ENCODE assay signal across 10 mouse cellular contexts in the genomic region with DNA sequence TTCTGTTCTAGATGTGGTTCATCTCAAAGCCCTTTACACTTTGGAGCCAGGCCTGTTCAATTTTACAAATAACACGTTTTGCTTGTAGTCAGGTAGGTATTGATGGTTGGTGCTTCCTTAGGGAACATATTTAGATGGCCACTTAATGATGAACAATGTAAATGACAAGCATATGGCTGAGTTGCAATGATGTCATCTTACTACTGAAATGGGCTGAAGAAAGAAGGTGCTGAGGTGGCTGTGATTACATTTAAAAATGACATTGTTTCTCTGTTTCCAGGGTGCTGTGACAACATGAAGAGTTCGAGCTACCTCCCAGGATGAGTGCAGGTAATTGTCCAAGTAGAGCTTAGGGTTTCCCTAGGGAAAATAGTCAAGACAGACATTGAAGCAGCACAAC. TPM values are rescaled to one million over a fixed set of nuclear protein-coding genes. Genes with fewer than 3 reads are reported as not detected.
DNase-seq lines count a peak whose midpoint lies in the region; ATAC-seq and TF ChIP-seq lines count a peak whose summit lies in the region.
"Had no signal": no experiment of that assay in that cellular context is flagged by ENCODE, and none has a peak within 500 bp of the region (broad histone marks: within the 10 kb centered on the region; RNA-seq: fewer than 3 reads in every experiment).

No protein-coding gene starts in this region.

- no peaks in the 10 kb centered on the region; the same call in none of the 2 replicates for H3K4me1 ChIP-seq in lung, adult 2 months (ENCODE audit: control insufficient read depth, insufficient read depth, low read length)
- H3K4me1 ChIP-seq in embryonic facial prominence, embryonic 13.5 days = peaks cover 36% of the 10 kb centered on the region
- H3K4me1 ChIP-seq in intestine, postnatal 0 days (replicated peaks; ENCODE audit: control insufficient read depth, insufficient read depth, low read length) = no peaks in the 10 kb centered on the region
- H3K4me1 ChIP-seq in neural tube, embryonic 14.5 days (ENCODE audit: control insufficient read depth, insufficient read depth, low read length) = peaks cover 27% of the 10 kb centered on the region

- H3K27ac ChIP-seq in embryonic facial prominence, embryonic 13.5 days = peak overlapping the region; percentile 92; the same call in 1 of the 2 replicates
- peak overlapping the region; percentile 86; the same call in 1 of the 2 replicates for H3K27ac ChIP-seq in intestine, postnatal 0 days (ENCODE audit: low read depth, low read length)
- no peak overlapping the region for H3K27ac ChIP-seq in neural tube, embryonic 14.5 days (ENCODE audit: low read depth, low read length)

- peak overlapping the region; percentile 81 for H3K4me2 ChIP-seq in embryonic facial prominence, embryonic 13.5 days
- H3K4me2 ChIP-seq in intestine, postnatal 0 days (replicated peaks; ENCODE audit: low read depth) = peak overlapping the region; percentile 69
- peak overlapping the region; percentile 72 for H3K4me2 ChIP-seq in neural tube, embryonic 14.5 days (ENCODE audit: low read depth, low read length)

- peak overlapping the region; percentile 99 for H3K9ac ChIP-seq in embryonic facial prominence, embryonic 13.5 days
- peak overlapping the region; percentile 88; the same call in 1 of the 2 replicates for H3K9ac ChIP-seq in intestine, postnatal 0 days (ENCODE audit: low read depth, low read length)
- peak overlapping the region; percentile 90; the same call in 1 of the 2 replicates for H3K9ac ChIP-seq in neural tube, embryonic 14.5 days (replicated peaks; ENCODE audit: low read depth, low read length)

- DNase-seq in lung, adult 2 months = no peak
- no peak for DNase-seq in lung, postnatal 36 days
- no peak for DNase-seq in urinary bladder, postnatal 4 days (ENCODE audit: low spot score in 2 of 2)
- DNase-seq in cerebellum, adult 8-10 months = no peak
- DNase-seq in ovary, postnatal 14 days (ENCODE audit: low spot score) = no peak
- DNase-seq: kidney, adult 8-10 months; right cerebral cortex, postnatal 4 days had no signal

- no peaks in the 10 kb centered on the region for H3K9me3 ChIP-seq in embryonic facial prominence, embryonic 13.5 days
- no peaks in the 10 kb centered on the region for H3K9me3 ChIP-seq in intestine, postnatal 0 days (ENCODE audit: control insufficient read depth)
- H3K9me3 ChIP-seq in neural tube, embryonic 14.5 days (ENCODE audit: control insufficient read depth, low read length) = no peaks in the 10 kb centered on the region

- H3K36me3 ChIP-seq in embryonic facial prominence, embryonic 13.5 days = peaks cover 27% of the 10 kb centered on the region
- H3K36me3 ChIP-seq in intestine, postnatal 0 days (ENCODE audit: control insufficient read depth, insufficient read depth) = peaks cover 26% of the 10 kb centered on the region
- peaks cover 21% of the 10 kb centered on the region for H3K36me3 ChIP-seq in neural tube, embryonic 14.5 days (ENCODE audit: control insufficient read depth, insufficient read depth, low read length)

- peak overlapping the region; percentile 38 for H3K4me3 ChIP-seq in lung, adult 2 months (replicated peaks; ENCODE audit: extremely low read depth, low read depth, low read length)
- peak overlapping the region; percentile 84 for H3K4me3 ChIP-seq in embryonic facial prominence, embryonic 13.5 days
- H3K4me3 ChIP-seq in intestine, postnatal 0 days (ENCODE audit: low read depth, low read length) = peak overlapping the region; percentile 71
- H3K4me3 ChIP-seq in neural tube, embryonic 14.5 days (ENCODE audit: low read depth, low read length) = peak overlapping the region; percentile 86

- no peak for ATAC-seq in embryonic facial prominence, embryonic 13.5 days (ENCODE audit: insufficient number of reproducible peaks, insufficient read depth, low FRiP score, low TSS enrichment, low read depth)
- ATAC-seq in intestine, postnatal 0 days = no peak
- ATAC-seq in neural tube, embryonic 14.5 days (ENCODE audit: low read depth) = no peak

- WGBS in lung, adult 2 months = 8% methylated on average over 2 of the region's 2 CpGs
- 3% methylated on average over 2 of the region's 2 CpGs for WGBS in embryonic facial prominence, embryonic 13.5 days
- 0% methylated on average over 2 of the region's 2 CpGs for WGBS in intestine, postnatal 0 days
- 4% methylated on average over 2 of the region's 2 CpGs for WGBS in neural tube, embryonic 14.5 days

- TF ChIP-seq POLR2A in lung, adult 2 months (IDR thresholded peaks at IDR 0.05; ENCODE audit: borderline replicate concordance, extremely low read depth, low read depth, low read length) = no peak

- no peaks in the 10 kb centered on the region for H3K27me3 ChIP-seq in embryonic facial prominence, embryonic 13.5 days
- no peaks in the 10 kb centered on the region for H3K27me3 ChIP-seq in intestine, postnatal 0 days (replicated peaks; ENCODE audit: control insufficient read depth, insufficient read depth, low read length)
- H3K27me3 ChIP-seq in neural tube, embryonic 14.5 days (ENCODE audit: control insufficient read depth, insufficient read depth, low read length) = no peaks in the 10 kb centered on the region

- no peak for TF ChIP-seq CTCF in lung, adult 2 months (IDR thresholded peaks at IDR 0.05; ENCODE audit: insufficient read depth, low read length)
- no peak for TF ChIP-seq CTCF in intestine, postnatal 0 days (IDR thresholded peaks at IDR 0.05; ENCODE audit: low read depth)

RNA-seq across cellular contexts. Expression of gene Slc3a2, which starts 1.2 kb away (rescaled TPM):
- 263 and 265 TPM in 2 replicates for polyA plus RNA-seq in lung, adult 2 months (2012; rRNA removed)
- 99.9 and 116 TPM in 2 replicates for polyA plus RNA-seq in embryonic facial prominence, embryonic 13.5 days (2015; fragmentation: Nextera tagmentation; extraction: Ambion mirVana)
- 237 and 283 TPM in 2 replicates for polyA plus RNA-seq in intestine, postnatal 0 days (2015; fragmentation: Nextera tagmentation; extraction: Ambion mirVana)
- 145 and 163 TPM in 2 replicates for polyA plus RNA-seq in neural tube, embryonic 14.5 days (2014; fragmentation: Nextera tagmentation; extraction: Ambion mirVana)

RNA-seq across cellular contexts. Expression of gene Wdr74, which starts 11.2 kb away (rescaled TPM):
- 19.5 and 21.3 TPM in 2 replicates for polyA plus RNA-seq in lung, adult 2 months (2012; rRNA removed)
- 88.6 and 100 TPM in 2 replicates for polyA plus RNA-seq in embryonic facial prominence, embryonic 13.5 days (2015; fragmentation: Nextera tagmentation; extraction: Ambion mirVana)
- 32.8 and 33.4 TPM in 2 replicates for polyA plus RNA-seq in intestine, postnatal 0 days (2015; fragmentation: Nextera tagmentation; extraction: Ambion mirVana)
- polyA plus RNA-seq in neural tube, embryonic 14.5 days (2014; fragmentation: Nextera tagmentation; extraction: Ambion mirVana) = 88.5 and 91.5 TPM in 2 replicates

RNA-seq across cellular contexts. Expression of gene 1700092M07Rik, which starts 16.1 kb away (rescaled TPM):
- not detected in 2 replicates for polyA plus RNA-seq in lung, adult 2 months (2012; rRNA removed)
- polyA plus RNA-seq in embryonic facial prominence, embryonic 13.5 days (2015; fragmentation: Nextera tagmentation; extraction: Ambion mirVana) = 2.2 and 2.7 TPM in 2 replicates
- 0.50 and 0.56 TPM in 2 replicates for polyA plus RNA-seq in intestine, postnatal 0 days (2015; fragmentation: Nextera tagmentation; extraction: Ambion mirVana)
- polyA plus RNA-seq in neural tube, embryonic 14.5 days (2014; fragmentation: Nextera tagmentation; extraction: Ambion mirVana) = 1.8 and 2.6 TPM in 2 replicates

RNA-seq across cellular contexts. Expression of gene Stx5a, which starts 16.8 kb away (rescaled TPM):
- 79.0 and 88.0 TPM in 2 replicates for polyA plus RNA-seq in lung, adult 2 months (2012; rRNA removed)
- polyA plus RNA-seq in embryonic facial prominence, embryonic 13.5 days (2015; fragmentation: Nextera tagmentation; extraction: Ambion mirVana) = 182 and 184 TPM in 2 replicates
- 83.4 and 89.2 TPM in 2 replicates for polyA plus RNA-seq in intestine, postnatal 0 days (2015; fragmentation: Nextera tagmentation; extraction: Ambion mirVana)
- 115 and 120 TPM in 2 replicates for polyA plus RNA-seq in neural tube, embryonic 14.5 days (2014; fragmentation: Nextera tagmentation; extraction: Ambion mirVana)

RNA-seq across cellular contexts. Expression of gene Nxf1, which starts 32.5 kb away (rescaled TPM):
- 61.4 and 85.3 TPM in 2 replicates for polyA plus RNA-seq in lung, adult 2 months (2012; rRNA removed)
- polyA plus RNA-seq in embryonic facial prominence, embryonic 13.5 days (2015; fragmentation: Nextera tagmentation; extraction: Ambion mirVana) = 199 and 230 TPM in 2 replicates
- polyA plus RNA-seq in intestine, postnatal 0 days (2015; fragmentation: Nextera tagmentation; extraction: Ambion mirVana) = 54.5 and 57.2 TPM in 2 replicates
- polyA plus RNA-seq in neural tube, embryonic 14.5 days (2014; fragmentation: Nextera tagmentation; extraction: Ambion mirVana) = 120 and 140 TPM in 2 replicates
